Mouse (Mus musculus) embryonic facial prominence, embryonic 14.5 days (tissue): Measurements from ENCODE around the gene Tcirg1. TPM values are rescaled to one million over a fixed set of nuclear protein-coding genes. Genes with fewer than 3 reads are reported as not detected.
A peak's percentile ranks its signal among the peaks of the same experiment; 100 is the strongest.

Source experiments
- ATAC-seq: fragments of 200-750 bp; cut with Nextera tagmentation; 2 replicates; pipeline ENCODE4 v1.8.0; 2017; ENCODE audit warnings: low read depth, moderate number of reproducible peaks, moderate TSS enrichment
- DNase-seq: peaks from one replicate; pipeline ENCODE4 v3.0.0-alpha.2; 2015; ENCODE audit warnings: low spot score
- H3K27ac ChIP-seq: fragments of 300-500 bp; sonication (generic); replicated peaks from 2 replicates; pipeline ENCODE4 v1.5.1; 2014; ENCODE audit warnings: low read depth, mild to moderate bottlenecking, low read length, moderate library complexity
- H3K27me3 ChIP-seq: fragments of 300-500 bp; sonication (generic); replicated peaks from 2 replicates; pipeline ENCODE4 v1.6.1; 2014; ENCODE audit warnings: low read length; ENCODE audit not compliant: control insufficient read depth, insufficient read depth
- H3K36me3 ChIP-seq: fragments of 300-500 bp; sonication (generic); 2 replicates; pipeline ENCODE4 v1.6.1; 2014; ENCODE audit warnings: low read length, mixed read lengths; ENCODE audit not compliant: control insufficient read depth, insufficient read depth
- H3K4me1 ChIP-seq: fragments of 300-500 bp; sonication (generic); 2 replicates; pipeline ENCODE4 v1.6.1; 2014; ENCODE audit warnings: antibody characterized with exemption, low read length; ENCODE audit not compliant: control insufficient read depth, insufficient read depth
- H3K4me2 ChIP-seq: fragments of 300-500 bp; sonication (generic); 2 replicates; pipeline ENCODE4 v1.6.1; 2014; ENCODE audit warnings: low read depth, mild to moderate bottlenecking, low read length, moderate library complexity, mixed read lengths
- H3K4me3 ChIP-seq: fragments of 300-500 bp; sonication (generic); 2 replicates; pipeline ENCODE4 v1.5.1; 2014; ENCODE audit warnings: low read depth, mild to moderate bottlenecking, low read length
- H3K9ac ChIP-seq: fragments of 300-500 bp; sonication (generic); 2 replicates; pipeline ENCODE4 v1.6.1; 2014; ENCODE audit warnings: low read depth, mild to moderate bottlenecking, low read length, moderate library complexity, mixed read lengths
- H3K9me3 ChIP-seq: fragments of 300-500 bp; sonication (generic); 2 replicates; pipeline ENCODE4 v1.6.1; 2016; ENCODE audit warnings: low read length; ENCODE audit not compliant: control insufficient read depth
- WGBS: fragments of 180-500 bp; shearing (Covaris S2); extraction: QIAGEN DNeasy Blood & Tissue Kit; methylation state at CpG from one replicate; pipeline ENCODE4 v1.1.7; 2014; 5-methylcytosine and 5-hydroxymethylcytosine counted together
- polyA plus RNA-seq: library from polyadenylated mRNA; unstranded; fragments of >200 nt; fragmentation: Nextera tagmentation; extraction: Ambion mirVana; gene quantifications from 2 replicates; pipeline ENCODE4 v1.2.1, GENCODE M21; 2014

Tcirg1 gene
- polyA plus RNA-seq, 1 experiment from 2014 or later, result 33.6 TPM

GRCm38 (mm10) chr19:3896208-3896607 is 10.7 kb downstream of the Tcirg1 start:
- H3K27me3 ChIP-seq, result no peaks in the 10 kb centered on the region
- no peak for ATAC-seq
- DNase-seq, result no peak
- H3K27ac ChIP-seq, result no peak overlapping the region
- no peaks in the 10 kb centered on the region for H3K4me1 ChIP-seq
- H3K4me3 ChIP-seq, result no peak overlapping the region
- no peak overlapping the region for H3K4me2 ChIP-seq
- H3K9ac ChIP-seq, result no peak overlapping the region
- no peaks in the 10 kb centered on the region for H3K9me3 ChIP-seq
- 91% methylated on average over 10 of the region's 10 CpGs for WGBS
- H3K36me3 ChIP-seq, result peaks cover 92% of the 10 kb centered on the region

DNA sequence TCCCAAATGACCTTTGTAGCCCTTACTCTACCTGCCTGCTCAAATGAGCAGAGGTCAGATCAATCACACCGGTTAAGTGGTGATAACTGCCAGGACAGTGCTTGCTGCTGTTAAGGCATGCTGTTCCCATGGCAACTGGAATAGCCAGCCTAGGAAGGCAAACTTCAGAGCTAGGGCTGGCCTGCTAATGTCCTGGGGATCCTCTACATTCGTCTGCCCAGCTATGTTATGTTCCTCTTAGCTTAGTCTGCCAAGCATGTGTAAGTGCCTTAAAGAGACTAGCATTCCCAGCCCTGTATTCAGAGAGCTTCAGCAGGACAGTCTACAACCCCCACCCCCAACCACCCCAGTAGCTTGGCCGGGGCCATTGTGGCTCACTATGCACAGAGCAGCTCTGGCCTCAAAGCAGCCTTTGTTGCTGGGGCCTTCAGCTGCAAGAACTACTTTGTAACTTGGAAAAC is 11.7 kb downstream of the Tcirg1 start:
- H3K36me3 ChIP-seq, result peaks cover 99% of the 10 kb centered on the region
- H3K4me2 ChIP-seq, result no peak overlapping the region
- H3K27me3 ChIP-seq, result no peaks in the 10 kb centered on the region
- H3K4me3 ChIP-seq, result no peak overlapping the region
- no peaks in the 10 kb centered on the region for H3K4me1 ChIP-seq
- DNase-seq, result no peak
- H3K9me3 ChIP-seq, result no peaks in the 10 kb centered on the region
- no peak overlapping the region for H3K27ac ChIP-seq
- no peak overlapping the region for H3K9ac ChIP-seq
- peak; percentile 65; the same call in 1 of the 2 replicates for ATAC-seq
- WGBS, result 25% methylated on average over 3 of the region's 3 CpGs

GRCm38 (mm10) chr19:3894294-3894693 is 12.6 kb downstream of the Tcirg1 start:
- DNase-seq (no peak), ATAC-seq (no peak)
- no peaks in the 10 kb centered on the region for H3K4me1 ChIP-seq
- H3K9ac ChIP-seq, result no peak overlapping the region
- no peak overlapping the region for H3K4me2 ChIP-seq
- H3K36me3 ChIP-seq, result peaks cover 95% of the 10 kb centered on the region
- no peaks in the 10 kb centered on the region for H3K27me3 ChIP-seq
- 86% methylated on average over 2 of the region's 2 CpGs for WGBS
- H3K27ac ChIP-seq, result no peak overlapping the region
- no peaks in the 10 kb centered on the region for H3K9me3 ChIP-seq
- no peak overlapping the region for H3K4me3 ChIP-seq

DNA sequence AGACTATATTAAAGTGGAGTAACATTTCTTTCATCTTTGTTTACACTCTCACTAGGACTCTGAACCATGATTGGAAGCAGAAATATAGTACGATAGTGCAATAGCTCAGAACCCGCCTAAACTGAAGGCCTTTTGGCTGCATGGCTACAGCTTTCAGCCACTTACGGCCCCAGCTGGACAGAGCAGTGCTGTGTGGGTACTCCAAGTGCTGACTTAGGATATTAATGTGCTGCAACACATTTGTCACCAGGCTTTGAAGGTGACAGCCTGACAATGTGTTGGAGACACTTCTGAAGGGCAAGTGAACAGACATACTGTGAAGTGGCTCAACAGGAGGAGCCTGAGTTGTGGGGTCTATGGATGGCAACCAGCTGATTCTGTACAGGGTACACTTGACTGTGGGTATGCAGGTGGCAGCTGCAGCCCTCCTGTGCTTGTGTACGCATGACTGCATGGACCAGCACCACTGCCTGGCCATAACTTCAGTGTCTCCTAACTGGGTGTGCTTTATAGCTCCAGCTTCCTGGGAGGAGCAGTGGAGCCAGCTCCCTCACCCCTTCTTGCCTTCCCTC is 13.3 kb downstream of the Tcirg1 start:
- DNase-seq (no peak), ATAC-seq (no peak)
- no peaks in the 10 kb centered on the region for H3K27me3 ChIP-seq
- H3K4me1 ChIP-seq, result no peaks in the 10 kb centered on the region
- 90% methylated on average over 4 of the region's 4 CpGs for WGBS
- no peak overlapping the region for H3K9ac ChIP-seq
- H3K4me2 ChIP-seq, result no peak overlapping the region
- H3K27ac ChIP-seq, result no peak overlapping the region
- peaks cover 92% of the 10 kb centered on the region for H3K36me3 ChIP-seq
- H3K9me3 ChIP-seq, result no peaks in the 10 kb centered on the region
- H3K4me3 ChIP-seq, result no peak overlapping the region

DNA sequence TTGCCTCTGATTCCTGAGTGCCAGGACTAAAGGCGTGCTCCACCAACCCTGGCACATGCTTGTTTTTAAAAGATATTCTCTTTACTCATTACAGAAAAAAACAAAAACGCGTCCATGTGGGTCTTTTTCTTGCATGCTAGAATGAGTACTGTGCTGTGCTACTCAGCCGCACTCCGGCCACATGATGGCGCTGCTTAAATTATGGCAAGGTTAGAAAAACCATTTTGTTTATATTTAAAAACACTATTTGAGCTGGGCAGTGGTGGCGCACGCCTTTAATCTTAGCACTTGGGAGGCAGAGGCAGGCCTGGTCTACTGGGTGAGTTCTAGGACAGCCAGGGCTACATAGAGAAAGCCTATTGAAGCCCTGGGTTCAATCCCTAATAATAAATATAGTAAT is 16.8 kb downstream of the Tcirg1 start:
- no peaks in the 10 kb centered on the region for H3K9me3 ChIP-seq
- no peak overlapping the region for H3K9ac ChIP-seq
- ATAC-seq, result no peak
- no peaks in the 10 kb centered on the region for H3K4me1 ChIP-seq
- no peak overlapping the region for H3K4me2 ChIP-seq
- peaks cover 73% of the 10 kb centered on the region for H3K36me3 ChIP-seq
- no peaks in the 10 kb centered on the region for H3K27me3 ChIP-seq
- H3K4me3 ChIP-seq, result no peak overlapping the region
- no peak overlapping the region for H3K27ac ChIP-seq
- no peak for DNase-seq
- 85% methylated on average over 8 of the region's 8 CpGs for whole genome bisulfite sequencing

GRCm38 (mm10) chr19:3889096-3889495 is 17.8 kb downstream of the Tcirg1 start:
- Histone ChIP-seq H3K27me3 (no peaks in the 10 kb centered on the region), H3K9ac (no peak overlapping the region)
- no peak for ATAC-seq

DNA sequence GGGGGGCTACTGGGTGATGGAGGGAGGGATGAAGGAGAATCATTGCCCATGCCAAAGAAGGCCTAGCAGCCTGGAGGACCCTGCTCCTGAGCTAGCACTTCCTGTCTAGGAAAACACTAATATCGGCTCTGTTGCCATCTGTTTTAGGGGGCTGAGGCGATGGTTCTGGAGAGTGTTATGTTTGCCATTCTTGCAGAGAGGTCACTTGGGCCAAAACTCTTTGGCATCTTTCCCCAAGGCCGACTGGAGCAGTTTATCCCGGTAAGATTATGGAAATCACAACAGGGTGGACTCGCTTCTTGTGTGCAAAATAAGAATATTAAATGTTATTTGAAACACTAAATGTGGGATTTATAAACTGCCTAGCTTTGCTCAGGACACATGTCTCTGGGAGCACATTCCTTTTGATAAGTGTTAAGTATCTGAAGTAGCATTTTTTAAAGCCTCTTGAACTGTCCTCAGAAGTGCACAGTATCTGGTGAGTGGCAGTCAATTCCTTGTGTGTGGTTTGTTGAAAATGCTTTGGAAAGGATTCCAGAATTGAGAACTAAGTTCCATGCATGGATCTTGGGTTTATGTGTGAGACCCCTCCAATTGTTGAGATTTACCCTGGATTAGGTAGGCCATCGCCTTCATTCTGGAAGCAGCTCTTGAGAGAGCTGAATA is 22.5 kb downstream of the Tcirg1 start:
- no peak overlapping the region for H3K27ac ChIP-seq
- H3K9me3 ChIP-seq, result no peaks in the 10 kb centered on the region
- ATAC-seq (no peak), DNase-seq (no peak)
- 63% methylated on average over 6 of the region's 6 CpGs for WGBS
- no peaks in the 10 kb centered on the region for H3K4me1 ChIP-seq
- no peak overlapping the region for H3K9ac ChIP-seq
- peaks cover 28% of the 10 kb centered on the region for H3K36me3 ChIP-seq
- no peak overlapping the region for H3K4me2 ChIP-seq
- H3K4me3 ChIP-seq, result no peak overlapping the region
- no peaks in the 10 kb centered on the region for H3K27me3 ChIP-seq

More at GRCm38 (mm10) chr19:3889096-3889495, 17.8 kb downstream of the Tcirg1 start:
- H3K4me1 ChIP-seq, result no peaks in the 10 kb centered on the region
- H3K36me3 ChIP-seq, result peaks cover 66% of the 10 kb centered on the region
- H3K27ac ChIP-seq, result no peak overlapping the region
- no peak overlapping the region for H3K4me2 ChIP-seq
- WGBS, result 92% methylated on average over 5 of the region's 5 CpGs
- H3K9me3 ChIP-seq, result no peaks in the 10 kb centered on the region
- H3K4me3 ChIP-seq, result no peak overlapping the region
- DNase-seq, result no peak

DNA sequence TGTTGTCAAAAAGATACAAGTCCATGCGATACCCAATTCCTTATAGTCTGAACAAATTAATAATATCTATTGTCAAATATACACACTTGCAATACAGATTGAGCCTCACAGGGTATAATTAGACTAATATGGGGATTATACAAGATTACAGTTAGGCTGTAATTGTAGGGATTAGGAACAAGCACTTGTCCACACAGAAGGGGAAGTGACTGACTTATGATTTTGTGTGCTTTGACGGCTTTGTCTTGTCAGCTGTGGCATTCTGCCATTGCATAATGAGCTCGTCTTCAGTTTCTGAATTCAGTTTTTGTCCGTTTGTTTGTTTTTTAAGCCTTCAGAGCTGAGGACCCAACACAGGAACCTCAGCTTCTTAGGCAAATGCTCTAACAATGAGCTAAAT is 24.7 kb downstream of the Tcirg1 start:
- DNase-seq (no peak), ATAC-seq (no peak)
- no peaks in the 10 kb centered on the region for H3K4me1 ChIP-seq
- peaks cover 33% of the 10 kb centered on the region for H3K36me3 ChIP-seq
- H3K4me3 ChIP-seq, result no peak overlapping the region
- WGBS, result 76% methylated on average over 4 of the region's 4 CpGs
- no peak overlapping the region for H3K4me2 ChIP-seq
- no peak overlapping the region for H3K9ac ChIP-seq
- no peaks in the 10 kb centered on the region for H3K27me3 ChIP-seq
- H3K9me3 ChIP-seq, result no peaks in the 10 kb centered on the region
- no peak overlapping the region for H3K27ac ChIP-seq
